Mouse (Mus musculus): ENCODE data around the gene Il21. TPM values are rescaled to one million over a fixed set of nuclear protein-coding genes. Genes with fewer than 3 reads are reported as not detected.

The Il21 gene
- polyA plus RNA-seq, 1 experiment = 0.05 TPM

- H3K36me3 ChIP-seq (ENCODE audit: control insufficient read depth, insufficient read depth, low read length) = no peaks in the 10 kb centered on the region
- 84% methylated on average over 16 of the region's 16 CpGs for WGBS
- no peaks in the 10 kb centered on the region for H3K4me1 ChIP-seq (replicated peaks; ENCODE audit: control insufficient read depth, insufficient read depth, low read length)
- H3K4me3 ChIP-seq (ENCODE audit: control insufficient read depth, insufficient read depth, low read length) = no peak overlapping the region
- H3K27me3 ChIP-seq (ENCODE audit: control insufficient read depth, insufficient read depth, low read length) = no peaks in the 10 kb centered on the region
- no peak for DNase-seq
- H3K27ac ChIP-seq (ENCODE audit: control insufficient read depth, insufficient read depth, low read length) = no peak overlapping the region
- TF ChIP-seq CTCF (IDR thresholded peaks at IDR 0.05; ENCODE audit: borderline replicate concordance, control insufficient read depth, extremely low read depth, insufficient read depth, low read length, poor library complexity) = no peak
- TF ChIP-seq POLR2A (IDR thresholded peaks at IDR 0.05; ENCODE audit: control insufficient read depth, extremely low read depth, insufficient read depth, low read length, poor library complexity) = no peak
These were observed 49.8 kb downstream of the Il21 start for GRCm38 (mm10) chr3:37182415-37183269.

DNA sequence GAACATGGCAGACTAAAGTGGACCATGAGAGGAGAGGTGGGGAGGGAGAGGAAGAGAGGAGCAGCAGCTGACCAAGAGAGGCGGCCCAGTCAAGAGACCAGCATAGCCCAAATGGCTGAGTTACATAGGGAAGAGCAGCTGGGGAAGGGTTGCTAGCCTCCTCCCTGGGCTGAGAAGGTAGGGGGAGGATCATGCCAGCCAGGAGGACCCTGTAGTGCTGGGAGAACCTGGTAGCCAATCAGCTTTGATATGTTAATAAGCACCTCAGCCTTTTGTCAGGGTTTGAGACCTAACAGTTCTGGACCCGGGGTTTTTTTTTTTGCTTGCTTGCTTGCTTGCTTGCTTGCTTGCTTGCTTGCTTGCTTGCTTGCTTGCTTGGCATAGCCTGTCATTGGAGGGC lies 51.4 kb downstream of the Il21 start:
- no peaks in the 10 kb centered on the region for H3K36me3 ChIP-seq (ENCODE audit: control insufficient read depth, insufficient read depth, low read length)
- H3K27ac ChIP-seq (ENCODE audit: control insufficient read depth, insufficient read depth, low read length) = no peak overlapping the region
- H3K4me1 ChIP-seq (replicated peaks; ENCODE audit: control insufficient read depth, insufficient read depth, low read length) = no peaks in the 10 kb centered on the region
- DNase-seq = no peak
- WGBS = 73% methylated on average over 2 of the region's 2 CpGs
- H3K27me3 ChIP-seq (ENCODE audit: control insufficient read depth, insufficient read depth, low read length) = no peaks in the 10 kb centered on the region
- no peak overlapping the region for H3K4me3 ChIP-seq (ENCODE audit: control insufficient read depth, insufficient read depth, low read length)
- TF ChIP-seq POLR2A (IDR thresholded peaks at IDR 0.05; ENCODE audit: control insufficient read depth, extremely low read depth, insufficient read depth, low read length, poor library complexity) = no peak
- TF ChIP-seq CTCF (IDR thresholded peaks at IDR 0.05; ENCODE audit: borderline replicate concordance, control insufficient read depth, extremely low read depth, insufficient read depth, low read length, poor library complexity) = no peak

DNA sequence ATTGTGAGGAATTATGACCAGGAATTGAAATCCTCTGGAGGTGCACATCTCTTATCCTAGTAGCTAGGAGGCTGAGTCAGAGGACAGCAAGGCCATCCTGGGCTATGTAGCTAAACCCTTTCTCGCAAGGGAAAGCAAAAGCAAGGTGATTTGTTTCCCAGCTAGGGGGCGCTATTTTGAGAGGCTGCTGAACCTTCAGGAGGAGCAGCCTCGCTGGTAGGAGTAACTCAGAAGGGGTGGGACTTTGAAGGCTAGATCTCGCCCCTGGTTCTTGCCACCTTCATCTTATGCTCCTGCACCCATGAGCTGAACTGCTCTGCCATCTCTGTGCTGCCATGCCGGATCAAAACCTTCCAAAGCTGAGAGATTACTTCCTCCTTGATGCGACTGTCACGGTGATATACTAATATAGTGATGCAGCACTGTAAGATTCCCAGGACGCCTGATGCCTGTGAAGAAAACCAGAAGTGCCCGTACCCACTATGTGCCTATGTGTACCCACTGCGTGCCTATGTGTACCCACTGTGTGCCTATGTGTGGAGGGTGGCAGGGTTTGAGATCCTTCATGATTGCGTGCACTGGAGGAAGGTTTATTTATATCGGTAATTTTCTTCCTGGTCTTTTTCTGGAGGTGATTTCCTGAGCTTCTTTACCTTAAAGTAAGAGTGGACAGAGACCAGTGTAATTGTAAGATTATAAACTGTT lies 52.2 kb downstream of the Il21 start:
- Histone ChIP-seq H3K36me3 (ENCODE audit: control insufficient read depth, insufficient read depth, low read length) (no peaks in the 10 kb centered on the region), H3K27me3 (ENCODE audit: control insufficient read depth, insufficient read depth, low read length) (no peaks in the 10 kb centered on the region), H3K4me1 (replicated peaks; ENCODE audit: control insufficient read depth, insufficient read depth, low read length) (peaks cover 1% of the 10 kb centered on the region), H3K4me3 (ENCODE audit: control insufficient read depth, insufficient read depth, low read length) (no peak overlapping the region), H3K27ac (ENCODE audit: control insufficient read depth, insufficient read depth, low read length) (no peak overlapping the region)
- WGBS = 87% methylated on average over 12 of the region's 12 CpGs
- peak; percentile 35 for DNase-seq
- TF ChIP-seq CTCF (IDR thresholded peaks at IDR 0.05; ENCODE audit: borderline replicate concordance, control insufficient read depth, extremely low read depth, insufficient read depth, low read length, poor library complexity) (0 out of 2 replicates have a peak, but pooled peaks have one; percentile 53), POLR2A (IDR thresholded peaks at IDR 0.05; ENCODE audit: control insufficient read depth, extremely low read depth, insufficient read depth, low read length, poor library complexity) (no peak)

DNA sequence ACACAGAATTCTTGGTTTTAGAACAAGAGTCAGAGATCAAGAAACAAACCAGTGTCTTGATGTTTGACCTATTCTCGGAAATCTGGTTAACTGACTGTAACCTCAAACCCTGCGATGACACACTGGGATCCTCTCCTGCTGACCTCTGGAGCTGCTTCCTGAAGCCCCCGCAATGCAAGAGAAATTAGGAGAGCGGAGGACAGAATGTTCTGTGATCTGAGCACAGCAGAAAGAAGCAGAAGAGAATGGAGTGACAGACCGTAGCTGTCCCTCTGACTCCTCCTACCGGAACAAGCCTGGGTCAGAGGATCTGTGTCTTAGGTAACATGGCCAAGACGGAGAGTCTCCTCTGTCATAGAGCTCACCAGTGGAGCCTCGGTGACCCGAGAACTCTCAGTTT lies 53.0 kb downstream of the Il21 start:
- TF ChIP-seq CTCF (IDR thresholded peaks at IDR 0.05; ENCODE audit: borderline replicate concordance, control insufficient read depth, extremely low read depth, insufficient read depth, low read length, poor library complexity) = no peak
- TF ChIP-seq POLR2A (IDR thresholded peaks at IDR 0.05; ENCODE audit: control insufficient read depth, extremely low read depth, insufficient read depth, low read length, poor library complexity) = no peak
- H3K36me3 ChIP-seq (ENCODE audit: control insufficient read depth, insufficient read depth, low read length) = no peaks in the 10 kb centered on the region
- H3K4me3 ChIP-seq (ENCODE audit: control insufficient read depth, insufficient read depth, low read length) = no peak overlapping the region
- H3K4me1 ChIP-seq (replicated peaks; ENCODE audit: control insufficient read depth, insufficient read depth, low read length) = peaks cover 5% of the 10 kb centered on the region
- no peak for DNase-seq
- H3K27me3 ChIP-seq (ENCODE audit: control insufficient read depth, insufficient read depth, low read length) = no peaks in the 10 kb centered on the region
- H3K27ac ChIP-seq (ENCODE audit: control insufficient read depth, insufficient read depth, low read length) = no peak overlapping the region
- WGBS = 96% methylated on average over 9 of the region's 9 CpGs

- Histone ChIP-seq H3K4me3 (ENCODE audit: control insufficient read depth, insufficient read depth, low read length) (no peak overlapping the region), H3K27me3 (ENCODE audit: control insufficient read depth, insufficient read depth, low read length) (no peaks in the 10 kb centered on the region), H3K27ac (ENCODE audit: control insufficient read depth, insufficient read depth, low read length) (no peak overlapping the region), H3K36me3 (ENCODE audit: control insufficient read depth, insufficient read depth, low read length) (no peaks in the 10 kb centered on the region), H3K4me1 (replicated peaks; ENCODE audit: control insufficient read depth, insufficient read depth, low read length) (peaks cover 7% of the 10 kb centered on the region)
- no peak for DNase-seq
- 32% methylated on average over 10 of the region's 10 CpGs for WGBS
- TF ChIP-seq CTCF (IDR thresholded peaks at IDR 0.05; ENCODE audit: borderline replicate concordance, control insufficient read depth, extremely low read depth, insufficient read depth, low read length, poor library complexity) (no peak), POLR2A (IDR thresholded peaks at IDR 0.05; ENCODE audit: control insufficient read depth, extremely low read depth, insufficient read depth, low read length, poor library complexity) (no peak)
These were observed 57.5 kb downstream of the Il21 start for GRCm38 (mm10) chr3:37174711-37175572.

DNA sequence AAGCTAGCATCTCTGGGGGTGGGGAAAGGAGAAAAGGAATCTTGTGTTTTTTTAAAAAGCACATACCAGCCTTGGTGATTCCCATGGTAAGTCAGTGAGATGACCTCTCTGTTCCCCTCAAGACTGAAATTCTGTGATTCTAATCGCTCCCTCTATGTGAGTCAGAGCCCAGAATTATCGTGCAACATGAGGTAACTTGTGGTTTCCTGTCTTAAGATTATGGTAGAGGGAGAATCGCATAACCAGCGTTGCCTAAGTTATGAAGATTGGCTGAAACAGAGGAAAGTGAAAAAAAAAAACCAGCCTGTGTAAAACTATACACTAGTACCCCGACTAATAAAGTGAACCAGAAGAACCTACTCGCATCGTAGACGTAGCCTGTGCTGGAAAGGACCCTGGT lies 59.2 kb downstream of the Il21 start:
- Histone ChIP-seq H3K4me1 (replicated peaks; ENCODE audit: control insufficient read depth, insufficient read depth, low read length) (peaks cover 7% of the 10 kb centered on the region), H3K27me3 (ENCODE audit: control insufficient read depth, insufficient read depth, low read length) (no peaks in the 10 kb centered on the region), H3K36me3 (ENCODE audit: control insufficient read depth, insufficient read depth, low read length) (no peaks in the 10 kb centered on the region), H3K4me3 (ENCODE audit: control insufficient read depth, insufficient read depth, low read length) (no peak overlapping the region), H3K27ac (ENCODE audit: control insufficient read depth, insufficient read depth, low read length) (no peak overlapping the region)
- 17% methylated on average over 8 of the region's 8 CpGs for WGBS
- DNase-seq = no peak
- no peak for TF ChIP-seq CTCF (IDR thresholded peaks at IDR 0.05; ENCODE audit: borderline replicate concordance, control insufficient read depth, extremely low read depth, insufficient read depth, low read length, poor library complexity)
- no peak for TF ChIP-seq POLR2A (IDR thresholded peaks at IDR 0.05; ENCODE audit: control insufficient read depth, extremely low read depth, insufficient read depth, low read length, poor library complexity)

Other genes starting within 250 kb of the Il21 start
- gene Adad1, start 169.1 kb downstream of the Il21 start, polyA plus RNA-seq (2012; rRNA removed) = not detected in 2 replicates
- gene Il2, start 106.7 kb downstream of the Il21 start, polyA plus RNA-seq (2012; rRNA removed) = 0.18 TPM in 1 of 2 replicates, not detected in the other
- 1.2 and 1.5 TPM in 2 replicates for gene Bbs12, start 79.9 kb upstream of the Il21 start, polyA plus RNA-seq (2012; rRNA removed)
- 0.09 and 0.33 TPM in 2 replicates for gene Cetn4, start 80.1 kb upstream of the Il21 start, polyA plus RNA-seq (2012; rRNA removed)
- gene Fgf2, start 115.7 kb upstream of the Il21 start, polyA plus RNA-seq (2012; rRNA removed) = 0.45 and 0.66 TPM in 2 replicates
- gene Spata5, start 187.3 kb upstream of the Il21 start, polyA plus RNA-seq (2012; rRNA removed) = 2.0 and 3.2 TPM in 2 replicates
- 16.8 and 18.7 TPM in 2 replicates for gene Nudt6, start 187.6 kb upstream of the Il21 start, polyA plus RNA-seq (2012; rRNA removed)

Data from thymus, adult 2 months (tissue).